Mouse (Mus musculus): ENCODE results near the gene Eid1. TPM values are rescaled to one million over a fixed set of nuclear protein-coding genes. Genes with fewer than 3 reads are reported as not detected.

The Eid1 gene
- 139 and 147 TPM in 2 replicates for polyA plus RNA-seq (2015; fragmentation: Nextera tagmentation; extraction: Ambion mirVana)

DNA sequence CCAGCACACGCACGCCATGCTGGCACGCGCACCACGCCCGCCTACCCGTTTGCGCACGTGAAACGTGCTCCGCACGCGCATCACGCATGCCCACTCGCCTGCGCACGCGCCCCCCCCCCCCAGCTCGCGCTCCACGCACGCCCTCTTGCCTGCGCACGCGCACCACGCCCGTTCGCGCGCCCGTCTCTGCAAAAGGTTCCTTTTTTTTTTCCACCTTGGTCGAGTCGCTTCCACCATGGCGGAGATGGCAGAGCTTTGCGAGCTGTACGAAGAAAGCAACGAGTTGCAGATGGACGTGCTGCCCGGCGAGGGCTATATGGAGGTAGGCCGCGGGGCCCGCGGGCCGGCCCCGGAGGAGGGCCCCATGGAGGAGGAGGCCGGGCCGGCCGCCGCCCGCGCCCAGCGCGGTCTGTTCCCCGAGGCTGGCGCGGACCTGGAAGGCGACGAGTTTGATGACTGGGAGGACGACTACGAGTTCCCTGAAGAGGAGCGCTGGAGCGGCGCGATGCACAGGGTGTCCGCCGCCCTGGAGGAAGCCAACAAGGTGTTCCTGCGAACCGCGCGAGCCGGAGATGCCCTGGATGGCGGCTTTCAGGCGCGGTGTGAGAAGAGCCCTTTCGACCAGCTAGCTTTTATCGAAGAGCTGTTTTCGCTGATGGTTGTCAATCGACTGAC is at the start of gene Eid1:
TSS of gene Eid1 (plus strand) at position 139 of the 675 bp plus-strand sequence.
- Histone ChIP-seq H3K4me2 (peak within 1 kb of the TSS; percentile 68), H3K36me3 (no peaks in the 10 kb centered on the region), H3K9ac (peak within 1 kb of the TSS; percentile 87), H3K9me3 (no peaks in the 10 kb centered on the region), H3K4me1 (no peaks in the 10 kb centered on the region), H3K27ac (peak within 1 kb of the TSS; percentile 91), H3K27me3 (replicated peaks) (no peaks in the 10 kb centered on the region), H3K4me3 (replicated peaks) (peak within 1 kb of the TSS; percentile 85)
- ATAC-seq (ENCODE audit: insufficient read depth, low FRiP score, low read depth) = peak; percentile 89
- under 1% methylated on average over 67 of the region's 79 CpGs for WGBS

DNA sequence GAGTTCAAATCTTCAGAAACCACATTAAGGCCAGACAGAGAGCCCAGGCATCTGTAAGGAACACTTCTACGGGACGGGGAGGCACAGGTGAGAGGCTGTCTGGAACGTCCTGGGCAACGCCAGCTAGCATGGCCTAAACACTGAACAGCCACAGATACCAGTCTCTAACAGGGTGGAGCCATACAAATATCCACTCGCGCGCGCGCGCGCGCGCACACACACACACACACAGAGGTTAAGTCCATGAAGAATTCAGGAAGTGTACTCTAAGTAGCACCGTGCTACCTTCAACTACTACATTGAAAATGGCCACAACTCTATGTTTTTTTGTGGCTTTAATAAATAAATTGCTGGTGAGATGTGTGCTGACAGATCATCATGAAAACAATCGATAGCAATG is 49.7 kb upstream of the Eid1 start:
- Histone ChIP-seq H3K36me3 (peaks cover 16% of the 10 kb centered on the region), H3K4me1 (peaks cover 13% of the 10 kb centered on the region), H3K9me3 (no peaks in the 10 kb centered on the region), H3K27me3 (replicated peaks) (no peaks in the 10 kb centered on the region), H3K9ac (no peak overlapping the region), H3K4me3 (replicated peaks) (0 out of 2 replicates have a peak overlapping the region, but pooled peaks have one; percentile 96), H3K27ac (no peak overlapping the region), H3K4me2 (peak overlapping the region; percentile 70; the same call in 1 of the 2 replicates)
- no peak for ATAC-seq (ENCODE audit: insufficient read depth, low FRiP score, low read depth)
- 92% methylated on average over 15 of the region's 15 CpGs for WGBS

DNA sequence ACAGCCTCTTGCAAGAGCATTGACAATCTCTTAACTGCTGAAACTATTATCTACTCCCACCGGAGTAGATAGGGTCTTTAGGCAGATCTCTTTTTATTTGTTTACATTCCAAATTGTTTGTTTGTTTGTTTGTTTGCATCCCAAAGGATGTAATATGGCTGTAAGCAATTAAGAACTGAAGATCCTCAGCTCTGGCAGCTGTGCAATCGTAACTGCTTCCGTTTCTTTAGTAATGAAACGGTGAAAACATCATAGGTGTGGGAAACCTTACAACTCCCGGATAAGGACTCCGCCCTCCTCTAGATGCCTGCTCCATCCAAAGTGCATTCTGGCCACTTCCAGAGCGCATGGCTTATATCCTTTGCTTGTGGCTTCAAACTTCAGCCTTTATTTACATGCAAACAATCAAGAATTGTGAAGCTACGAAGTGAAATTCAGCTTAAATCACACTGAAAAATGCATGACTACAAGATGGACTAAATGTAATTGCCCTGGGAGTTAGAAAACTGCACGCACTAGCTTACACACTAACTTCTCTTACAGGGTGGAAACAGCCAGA is 48.7 kb upstream of the Eid1 start:
- Histone ChIP-seq H3K4me2 (peak overlapping the region; percentile 70), H3K4me3 (replicated peaks) (peak overlapping the region; percentile 96), H3K27me3 (replicated peaks) (no peaks in the 10 kb centered on the region), H3K36me3 (peaks cover 12% of the 10 kb centered on the region; the same call in 1 of the 2 replicates), H3K4me1 (peaks cover 13% of the 10 kb centered on the region), H3K9ac (peak overlapping the region; percentile 78; the same call in 1 of the 2 replicates), H3K27ac (no peak overlapping the region), H3K9me3 (no peaks in the 10 kb centered on the region)
- ATAC-seq (ENCODE audit: insufficient read depth, low FRiP score, low read depth) = no peak
- WGBS = 7% methylated on average over 9 of the region's 9 CpGs

DNA sequence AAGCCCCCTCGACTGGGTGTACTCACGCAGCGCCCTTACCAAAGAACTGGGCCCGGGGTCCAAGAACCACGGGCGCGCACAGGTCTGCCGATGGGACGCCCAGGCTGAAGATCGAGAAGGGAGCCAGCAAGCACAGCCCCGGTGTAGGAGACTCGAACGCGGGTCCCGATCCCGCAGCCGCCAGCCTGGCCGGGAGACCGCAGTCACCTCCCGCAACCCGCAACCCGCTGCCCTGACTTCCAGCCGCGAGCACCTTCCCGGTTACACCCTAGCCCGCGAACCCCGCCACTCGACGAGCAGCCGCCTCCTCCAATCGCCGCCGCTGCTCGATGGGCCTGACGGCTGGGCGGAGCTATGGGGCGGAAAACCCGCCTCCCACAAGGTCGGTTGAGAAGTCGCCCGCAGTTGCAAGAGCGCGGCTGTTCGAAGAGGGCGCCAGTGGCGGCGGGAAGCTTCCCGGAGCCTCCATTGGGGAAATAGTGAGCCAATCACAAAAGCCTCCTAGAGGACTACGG is 48.0 kb upstream of the Eid1 start, which contains the start of gene Cep152:
TSS of gene Cep152 (minus strand) at position 277 of the 515 bp plus-strand sequence.
- Histone ChIP-seq H3K4me1 (peaks cover 13% of the 10 kb centered on the region), H3K27ac (peak within 1 kb of the TSS; percentile 26; the same call in 1 of the 2 replicates), H3K36me3 (0 out of 2 replicates have a peak, but pooled peaks cover 5% of the 10 kb centered on the region), H3K4me3 (replicated peaks) (peak within 1 kb of the TSS; percentile 96), H3K9me3 (no peaks in the 10 kb centered on the region), H3K4me2 (peak within 1 kb of the TSS; percentile 70), H3K9ac (peak within 1 kb of the TSS; percentile 78), H3K27me3 (replicated peaks) (no peaks in the 10 kb centered on the region)
- peak; percentile 98 for ATAC-seq (ENCODE audit: insufficient read depth, low FRiP score, low read depth)
- WGBS = under 1% methylated on average over 50 of the region's 50 CpGs

DNA sequence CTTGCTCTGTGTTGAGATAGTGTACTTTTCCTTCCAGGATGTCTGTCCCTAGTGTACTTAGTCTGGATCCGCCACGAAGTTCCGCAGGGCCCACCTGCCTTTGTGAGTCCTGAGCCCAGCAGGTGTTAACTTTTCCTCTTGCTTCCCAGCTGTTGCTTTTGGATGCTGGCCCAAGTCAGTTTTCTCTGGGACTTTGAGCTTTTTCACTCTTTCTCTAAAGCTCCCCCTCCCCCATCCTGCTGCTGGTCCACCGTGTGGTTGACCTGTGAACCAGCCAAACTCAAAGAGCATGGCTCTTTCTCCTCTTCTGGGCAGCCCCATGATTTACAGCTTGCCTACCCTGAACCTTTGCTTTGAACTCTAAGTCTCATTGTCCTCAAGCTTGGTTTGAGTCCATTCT is 46.4 kb upstream of the Eid1 start:
- Histone ChIP-seq H3K4me2 (no peak overlapping the region), H3K27ac (no peak overlapping the region), H3K9me3 (no peaks in the 10 kb centered on the region), H3K36me3 (no peaks in the 10 kb centered on the region), H3K9ac (no peak overlapping the region), H3K4me1 (peaks cover 13% of the 10 kb centered on the region), H3K27me3 (replicated peaks) (no peaks in the 10 kb centered on the region), H3K4me3 (replicated peaks) (no peak overlapping the region)
- WGBS = 83% methylated on average over 4 of the region's 4 CpGs
- ATAC-seq (ENCODE audit: insufficient read depth, low FRiP score, low read depth) = no peak

DNA sequence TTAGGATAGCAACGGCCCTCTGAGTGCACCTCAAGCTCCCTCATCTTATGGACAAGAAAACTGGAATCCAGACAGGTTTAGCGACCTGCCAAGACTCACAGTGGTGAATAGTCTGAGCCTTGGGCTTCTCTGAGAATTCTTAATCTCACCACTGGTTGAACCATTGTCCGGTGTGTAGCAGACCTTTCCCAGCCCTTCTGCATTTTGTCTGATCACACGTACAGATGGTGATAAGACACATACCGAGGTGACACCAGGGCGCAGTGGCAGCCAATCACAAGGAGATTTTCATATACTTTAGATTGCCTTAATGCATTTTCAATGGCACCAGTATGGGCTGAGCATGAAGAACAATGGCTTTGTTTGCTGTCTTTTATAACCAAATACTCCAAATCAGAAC is 44.4 kb upstream of the Eid1 start:
- Histone ChIP-seq H3K4me3 (replicated peaks) (no peak overlapping the region), H3K27me3 (replicated peaks) (no peaks in the 10 kb centered on the region), H3K9ac (no peak overlapping the region), H3K27ac (no peak overlapping the region), H3K4me2 (no peak overlapping the region), H3K9me3 (no peaks in the 10 kb centered on the region), H3K36me3 (no peaks in the 10 kb centered on the region), H3K4me1 (peaks cover 8% of the 10 kb centered on the region; the same call in 1 of the 2 replicates)
- WGBS = 65% methylated on average over 6 of the region's 6 CpGs
- ATAC-seq (ENCODE audit: insufficient read depth, low FRiP score, low read depth) = no peak

DNA sequence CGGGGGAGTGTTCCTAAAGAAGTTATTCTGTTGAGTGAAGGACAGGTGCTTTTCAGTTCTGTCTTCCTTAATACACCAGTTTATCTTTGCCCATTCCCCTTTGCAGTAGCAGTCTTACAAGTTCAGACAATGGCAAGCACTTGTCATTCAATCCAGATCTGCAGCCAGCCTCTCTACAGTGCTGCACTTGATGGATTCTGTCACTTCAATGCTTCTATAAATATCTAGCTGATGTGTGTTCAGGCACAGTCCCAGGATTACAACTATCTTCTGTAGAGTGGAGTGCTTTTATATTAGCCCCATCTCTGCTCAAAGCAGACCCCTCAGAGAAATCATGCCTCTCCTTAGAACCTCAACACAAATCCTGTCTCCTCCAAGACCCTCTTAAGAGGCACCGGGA is 42.9 kb upstream of the Eid1 start:
- no peak overlapping the region for H3K9ac ChIP-seq
- H3K9me3 ChIP-seq = no peaks in the 10 kb centered on the region
- H3K36me3 ChIP-seq = no peaks in the 10 kb centered on the region
- H3K4me3 ChIP-seq (replicated peaks) = no peak overlapping the region
- no peak overlapping the region for H3K27ac ChIP-seq
- ATAC-seq (ENCODE audit: insufficient read depth, low FRiP score, low read depth) = no peak
- 94% methylated on average over 2 of the region's 2 CpGs for WGBS
- no peak overlapping the region for H3K4me2 ChIP-seq
- H3K4me1 ChIP-seq = no peaks in the 10 kb centered on the region; the same call in 1 of the 2 replicates
- H3K27me3 ChIP-seq (replicated peaks) = no peaks in the 10 kb centered on the region

DNA sequence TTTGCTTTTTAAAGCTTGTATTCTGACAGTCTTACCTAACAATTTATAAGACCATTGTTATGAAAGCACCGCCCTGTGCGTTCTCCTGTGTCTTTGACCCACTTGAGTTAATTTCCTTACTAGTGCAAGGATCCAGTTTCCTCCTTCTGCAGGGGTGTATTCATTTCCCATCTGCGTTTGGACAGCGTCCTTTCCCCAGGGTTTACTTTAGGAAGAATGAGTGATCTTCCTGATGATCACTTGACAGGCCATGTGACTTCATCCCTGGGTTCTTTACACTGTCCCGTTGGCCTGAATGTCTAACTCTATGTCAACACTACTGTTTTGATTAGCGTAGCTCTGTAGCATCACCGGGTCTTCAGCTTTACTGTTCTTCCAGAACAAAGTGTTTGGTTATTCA is 35.6 kb upstream of the Eid1 start:
- no peaks in the 10 kb centered on the region for H3K36me3 ChIP-seq
- no peaks in the 10 kb centered on the region for H3K27me3 ChIP-seq (replicated peaks)
- no peak overlapping the region for H3K4me3 ChIP-seq (replicated peaks)
- 64% methylated on average over 7 of the region's 7 CpGs for WGBS
- H3K9me3 ChIP-seq = no peaks in the 10 kb centered on the region
- H3K27ac ChIP-seq = no peak overlapping the region
- no peaks in the 10 kb centered on the region for H3K4me1 ChIP-seq
- H3K4me2 ChIP-seq = no peak overlapping the region
- no peak for ATAC-seq (ENCODE audit: insufficient read depth, low FRiP score, low read depth)
- H3K9ac ChIP-seq = no peak overlapping the region

DNA sequence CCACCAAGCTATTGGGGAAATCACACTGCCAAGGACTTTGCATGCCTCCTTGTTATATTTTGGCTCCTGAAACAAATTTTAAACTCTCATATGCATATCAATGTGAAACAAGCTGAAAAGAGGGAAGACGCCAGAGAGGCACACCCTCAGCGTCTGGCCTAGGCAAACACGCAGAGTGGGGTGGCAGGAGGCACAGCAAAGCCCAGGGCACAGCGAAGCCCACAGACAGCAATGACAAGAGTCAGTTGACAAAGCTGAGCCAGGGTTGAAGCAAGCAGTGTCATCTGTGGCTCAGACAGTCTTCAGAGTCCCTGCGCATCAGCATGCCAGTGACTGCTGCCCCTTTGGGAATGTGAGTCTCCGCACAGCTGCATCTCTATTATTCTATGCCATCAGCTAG is 28.0 kb upstream of the Eid1 start:
- no peak for ATAC-seq (ENCODE audit: insufficient read depth, low FRiP score, low read depth)
- Histone ChIP-seq H3K9ac (no peak overlapping the region), H3K27ac (no peak overlapping the region), H3K9me3 (no peaks in the 10 kb centered on the region), H3K36me3 (no peaks in the 10 kb centered on the region), H3K27me3 (replicated peaks) (no peaks in the 10 kb centered on the region), H3K4me2 (no peak overlapping the region), H3K4me3 (replicated peaks) (no peak overlapping the region), H3K4me1 (no peaks in the 10 kb centered on the region)
- WGBS = 67% methylated on average over 6 of the region's 6 CpGs

DNA sequence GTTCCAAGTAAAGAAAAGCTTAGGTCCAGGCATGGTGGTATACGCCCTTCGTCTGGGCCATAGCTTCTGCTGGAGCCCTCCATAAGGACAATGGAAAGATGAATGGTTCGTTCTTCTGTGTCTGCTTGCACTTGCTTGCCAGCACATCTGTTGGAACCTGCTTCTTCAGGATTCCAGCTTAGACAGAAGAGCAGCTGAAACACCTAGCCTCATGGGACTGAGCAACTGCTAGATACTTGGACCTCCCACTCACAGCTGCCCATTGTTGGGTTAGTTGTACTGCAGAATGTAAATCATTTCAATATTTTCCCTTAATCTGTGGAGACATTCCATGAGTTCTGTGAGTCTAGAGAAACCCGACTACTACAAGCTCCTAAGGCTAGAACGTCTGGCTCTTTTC is 22.9 kb upstream of the Eid1 start:
- Histone ChIP-seq H3K4me1 (no peaks in the 10 kb centered on the region), H3K9me3 (no peaks in the 10 kb centered on the region), H3K4me2 (no peak overlapping the region), H3K4me3 (replicated peaks) (no peak overlapping the region), H3K27ac (no peak overlapping the region), H3K36me3 (no peaks in the 10 kb centered on the region), H3K27me3 (replicated peaks) (no peaks in the 10 kb centered on the region), H3K9ac (no peak overlapping the region)
- 78% methylated on average over 5 of the region's 5 CpGs for WGBS
- ATAC-seq (ENCODE audit: insufficient read depth, low FRiP score, low read depth) = no peak

DNA sequence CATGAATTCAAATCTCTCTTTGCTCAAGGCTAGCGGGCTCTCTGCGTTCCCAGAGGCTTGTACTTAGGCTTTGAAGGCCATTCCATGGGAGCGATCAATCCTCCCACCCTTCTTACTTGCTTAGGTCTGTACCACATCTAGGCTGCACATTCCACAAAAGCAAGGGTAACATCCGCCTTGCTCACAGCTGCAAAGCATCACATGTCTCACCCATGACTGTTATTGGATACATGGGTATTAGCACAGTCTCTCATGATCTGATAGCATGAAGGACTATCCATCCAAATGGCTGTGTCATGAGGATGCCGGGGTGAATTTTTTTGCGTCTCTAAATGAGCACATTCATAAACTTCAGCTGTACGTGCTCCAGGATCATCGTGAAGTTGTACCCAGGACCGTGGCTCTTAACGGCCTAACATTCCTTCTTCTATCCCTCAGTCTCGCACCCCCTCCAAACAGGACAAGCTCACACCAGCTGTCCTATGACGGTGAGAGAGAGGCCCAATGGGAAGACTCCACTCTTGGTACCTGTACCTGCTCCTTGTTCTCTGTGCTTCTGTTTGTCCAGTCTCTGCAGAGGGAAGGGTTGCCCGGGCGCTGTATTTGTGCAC is 22.0 kb upstream of the Eid1 start:
- ATAC-seq (ENCODE audit: insufficient read depth, low FRiP score, low read depth) = no peak
- Histone ChIP-seq H3K9me3 (no peaks in the 10 kb centered on the region), H3K4me2 (no peak overlapping the region), H3K27ac (no peak overlapping the region), H3K9ac (no peak overlapping the region), H3K4me3 (replicated peaks) (no peak overlapping the region), H3K27me3 (replicated peaks) (no peaks in the 10 kb centered on the region), H3K36me3 (no peaks in the 10 kb centered on the region), H3K4me1 (no peaks in the 10 kb centered on the region)
- WGBS = 62% methylated on average over 14 of the region's 14 CpGs

DNA sequence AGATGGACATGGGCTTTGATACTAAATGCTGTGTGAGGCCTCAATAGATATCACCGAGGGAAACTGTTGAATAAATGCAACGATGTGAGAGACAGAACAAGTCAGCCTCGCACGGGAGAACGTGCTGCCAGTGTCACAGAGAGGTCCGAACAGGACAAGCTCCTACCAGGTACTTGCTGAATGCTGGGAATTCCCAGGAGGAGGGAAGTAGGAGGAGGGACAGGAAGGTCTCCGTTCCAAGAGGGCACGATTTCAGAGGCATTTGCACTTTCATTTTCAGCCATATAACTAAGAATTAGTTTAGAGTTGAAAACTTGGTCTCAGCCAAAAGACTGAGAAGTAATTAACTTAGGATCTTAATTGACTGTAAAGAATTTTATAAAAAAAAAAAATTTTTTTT is 21.3 kb upstream of the Eid1 start:
- no peaks in the 10 kb centered on the region for H3K36me3 ChIP-seq
- no peak for ATAC-seq (ENCODE audit: insufficient read depth, low FRiP score, low read depth)
- no peak overlapping the region for H3K4me2 ChIP-seq
- H3K4me3 ChIP-seq (replicated peaks) = no peak overlapping the region
- H3K27ac ChIP-seq = no peak overlapping the region
- H3K9ac ChIP-seq = no peak overlapping the region
- no peaks in the 10 kb centered on the region for H3K9me3 ChIP-seq
- 80% methylated on average over 8 of the region's 8 CpGs for WGBS
- no peaks in the 10 kb centered on the region for H3K27me3 ChIP-seq (replicated peaks)
- H3K4me1 ChIP-seq = no peaks in the 10 kb centered on the region

Data from stomach, embryonic 15.5 days (tissue).